Mouse (Mus musculus) cerebellum, postnatal 10 days (tissue): ENCODE data around the gene Ntng1.
A peak's percentile ranks its signal among the peaks of the same experiment; 100 is the strongest.

Source experiments
- DNase-seq, 2 experiments: peaks; one replicate each; pipeline ENCODE4 v3.0.0; 2021; ENCODE audit warnings: mixed read lengths in 2 of 2

The Ntng1 gene

DNA sequence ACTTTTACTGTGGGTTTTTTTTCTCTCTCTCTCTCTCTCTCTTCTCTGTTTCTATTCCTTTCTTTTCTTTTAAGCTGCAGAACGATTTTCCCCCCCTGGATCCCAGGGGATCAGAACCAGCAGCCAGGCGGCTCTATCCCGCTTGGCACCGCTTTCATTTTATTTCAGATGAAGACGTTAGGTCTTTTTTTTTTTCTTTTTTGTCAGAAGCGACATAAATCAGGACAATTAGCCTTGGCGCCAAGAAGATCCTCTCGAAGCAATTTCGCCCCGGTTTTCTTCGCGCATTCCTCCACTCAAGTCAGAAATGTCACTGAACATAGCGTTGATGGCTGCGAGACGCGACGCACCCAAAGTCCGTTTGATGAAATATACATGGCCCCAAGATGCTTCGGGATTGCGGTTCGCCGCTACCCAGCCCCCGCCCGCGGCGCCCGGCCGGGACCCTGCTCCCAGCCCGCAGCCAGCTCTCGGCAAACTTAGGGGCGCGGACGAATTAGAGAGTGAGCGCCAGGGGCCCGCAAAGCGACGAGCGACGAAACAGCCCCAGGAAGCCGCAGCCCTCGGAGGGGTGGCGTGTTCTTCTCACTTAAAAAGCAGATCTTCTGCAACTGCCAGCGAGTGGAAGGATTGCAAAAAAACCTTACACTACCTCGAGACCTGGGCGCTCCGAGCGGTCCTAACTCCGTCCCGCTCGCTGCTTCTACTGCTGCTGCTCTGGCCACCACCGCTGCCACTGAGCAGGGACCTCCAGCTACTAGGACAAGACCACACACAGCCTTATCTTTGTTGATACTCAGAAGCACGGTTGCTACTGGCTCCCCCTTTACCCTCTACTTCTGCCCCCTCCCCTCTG is at the start of gene Ntng1:
Gene Ntng1, minus strand, starts transcription at position 806 of the 856 bp plus-strand sequence.
- peak; percentile 42 to 46 for DNase-seq

DNA sequence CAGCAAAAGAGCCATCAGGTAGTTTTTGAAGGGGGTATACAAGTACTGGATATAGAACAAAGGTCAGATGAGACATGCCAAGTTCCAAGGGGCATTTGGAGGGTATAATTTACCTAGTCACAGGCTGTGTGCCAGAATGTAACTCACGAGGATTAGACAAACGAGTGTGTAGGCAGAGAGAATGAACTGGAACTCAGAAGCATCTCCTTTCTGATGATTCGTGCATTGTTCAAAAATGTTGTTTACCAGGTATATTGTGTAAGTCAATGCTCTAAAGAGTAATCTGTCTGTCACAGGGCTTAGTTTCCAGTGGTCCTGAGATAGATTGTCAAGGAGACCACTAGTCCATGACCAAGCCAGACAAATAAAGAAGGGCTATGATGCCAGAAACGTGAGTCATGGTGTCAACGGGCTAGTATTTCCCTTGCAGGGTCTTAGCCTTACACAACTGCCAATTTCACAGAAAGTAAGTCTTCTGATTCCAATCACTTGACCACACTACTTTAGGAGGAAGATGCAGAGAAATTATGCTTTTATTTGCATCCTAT is 43.7 kb upstream of the Ntng1 start:
- DNase-seq: no peak

DNA sequence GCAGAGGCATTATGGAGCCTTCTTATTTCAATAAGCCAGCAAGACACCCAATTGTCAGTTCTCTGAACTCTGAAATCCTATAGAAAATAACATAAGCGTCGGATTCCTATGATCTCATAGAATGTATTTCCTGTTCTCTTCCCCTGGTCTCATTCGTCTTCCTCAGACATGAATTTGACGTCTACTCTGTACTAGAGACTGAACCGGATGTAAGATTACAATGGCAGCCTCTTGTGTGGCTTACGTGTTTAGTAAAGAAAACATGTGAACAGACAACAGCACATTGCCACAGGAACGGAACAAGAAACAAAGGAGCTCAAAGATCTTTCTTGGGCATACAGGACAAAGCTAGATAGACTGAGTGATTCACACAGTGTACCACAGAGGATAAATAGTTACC is 5.3 kb upstream of the Ntng1 start:
- no peak for DNase-seq

DNA sequence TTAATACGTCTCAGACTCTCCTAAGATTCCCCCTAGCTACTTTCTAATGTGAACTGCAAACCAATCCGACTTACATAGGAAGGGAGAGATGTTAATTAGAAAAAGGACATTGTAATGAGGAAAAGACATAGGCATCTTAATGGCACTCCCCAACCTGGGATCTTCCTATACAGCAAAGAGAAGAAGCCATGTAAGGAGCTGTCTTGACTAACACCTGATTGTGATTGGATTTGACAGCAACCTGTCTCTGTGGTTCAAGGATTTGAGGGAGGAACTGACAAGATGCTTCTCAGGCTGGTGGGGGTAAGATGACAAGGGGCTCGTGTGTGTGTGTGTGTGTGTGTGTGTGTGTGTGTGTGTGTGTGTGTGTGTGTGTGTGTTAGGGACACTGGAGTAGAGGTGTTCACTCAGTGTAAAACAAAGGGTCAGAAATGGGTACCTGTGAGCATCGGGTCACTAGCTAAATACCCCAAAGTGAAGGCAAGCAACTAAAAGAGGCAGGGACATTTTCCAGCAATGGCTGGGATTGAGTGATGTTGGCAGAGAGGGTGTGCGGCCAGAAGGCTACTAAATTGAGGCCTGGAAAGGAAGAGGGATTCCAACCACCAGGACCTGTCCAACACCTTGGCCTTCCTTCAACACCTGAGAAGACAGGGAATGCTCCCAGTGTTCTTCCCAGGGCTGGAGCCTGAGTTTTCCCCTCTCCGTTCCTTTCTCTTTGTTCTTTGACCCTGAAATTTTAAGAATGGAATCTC is 667 bp upstream of the Ntng1 start:
- peak; percentile 59 to 62 for DNase-seq

DNA sequence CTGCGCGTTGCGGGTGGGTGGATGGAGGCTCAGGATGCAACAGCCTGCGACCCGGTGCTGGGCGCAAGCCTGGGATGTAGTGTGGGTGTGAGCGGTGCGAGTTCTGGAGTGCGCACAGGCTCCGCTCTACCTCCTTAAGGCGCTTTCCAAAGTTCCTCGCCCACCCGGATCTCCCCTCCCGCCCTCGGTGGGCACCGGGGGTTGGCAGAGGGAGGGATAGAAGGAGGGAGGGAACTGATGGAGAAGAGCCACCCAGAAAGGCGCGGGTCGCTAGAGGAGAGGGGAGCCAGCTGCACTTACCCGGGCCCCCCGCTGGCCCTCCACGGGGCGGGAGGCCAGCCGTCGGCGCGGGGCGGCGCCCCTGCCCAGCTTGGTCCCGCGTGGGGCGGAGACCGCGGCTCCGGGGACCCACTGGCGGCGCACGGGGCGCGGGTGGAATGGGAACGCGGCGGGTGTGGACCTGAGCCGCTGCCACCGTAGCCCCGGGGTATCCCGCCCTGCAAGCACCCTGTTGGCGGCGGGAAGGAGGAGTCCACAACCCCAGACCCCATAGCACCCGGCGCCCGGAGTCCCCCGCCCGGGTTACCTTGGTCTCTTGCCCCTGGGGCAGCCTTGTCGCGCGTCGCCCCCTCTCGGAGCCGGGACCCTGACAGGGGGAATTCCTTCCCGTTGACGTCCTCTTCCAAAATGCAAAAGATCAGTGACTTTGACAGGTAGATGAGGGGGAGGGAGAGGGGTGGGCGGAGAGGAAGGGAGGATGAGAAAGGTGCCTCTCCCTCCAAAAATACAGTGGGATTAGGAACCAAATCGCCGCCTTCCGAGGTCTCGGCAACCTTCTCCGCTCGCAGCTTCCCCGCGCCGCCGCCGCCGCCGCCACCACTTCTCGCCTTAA is 1.3 kb downstream of the Ntng1 start:
- peak; percentile 39 to 56 for DNase-seq

DNA sequence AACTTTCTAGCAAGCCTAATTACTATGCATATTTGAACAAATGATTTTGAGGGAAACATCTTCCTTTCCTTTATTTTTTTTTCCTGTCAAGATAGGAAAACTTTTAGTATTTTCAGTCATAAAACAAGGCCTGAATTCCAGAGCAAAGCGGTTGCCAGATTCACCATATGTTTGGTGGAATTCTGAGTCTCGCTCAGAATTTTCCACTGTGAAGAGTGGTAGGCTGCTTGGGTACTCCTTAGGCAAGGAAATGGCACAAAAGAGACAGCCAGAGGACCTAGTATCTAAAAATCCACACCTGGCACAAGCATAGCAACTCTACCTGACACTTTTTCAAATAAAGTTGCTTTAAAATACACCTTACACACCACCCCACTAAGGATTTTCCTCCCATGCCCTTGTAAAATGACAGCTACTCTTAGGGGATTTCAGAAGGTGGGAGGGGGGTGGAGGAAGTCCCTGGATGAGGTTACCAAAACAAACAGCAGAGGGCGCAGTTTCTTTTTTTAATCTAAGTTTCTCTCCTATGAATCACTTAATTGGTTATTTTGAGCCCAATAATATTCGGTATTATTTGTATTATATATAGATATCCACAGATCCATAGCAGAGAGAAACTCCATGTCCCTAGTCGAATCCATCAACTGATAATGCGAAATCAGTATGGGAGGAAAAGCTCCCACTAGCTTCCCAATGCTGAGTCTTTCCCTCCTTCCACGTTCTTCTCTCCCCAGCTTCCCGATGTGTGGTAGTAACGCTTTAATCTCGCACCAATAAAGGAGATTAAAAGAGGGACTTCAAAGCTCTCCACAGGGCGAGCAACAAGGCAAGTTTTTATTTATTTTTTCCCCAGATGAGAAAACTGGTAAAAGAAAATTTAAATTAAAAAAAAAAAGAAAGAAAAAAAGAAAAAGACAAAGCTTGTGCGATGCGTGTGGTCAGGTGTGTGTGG is 2.2 kb downstream of the Ntng1 start:
- DNase-seq: peak; percentile 84 to 91

DNA sequence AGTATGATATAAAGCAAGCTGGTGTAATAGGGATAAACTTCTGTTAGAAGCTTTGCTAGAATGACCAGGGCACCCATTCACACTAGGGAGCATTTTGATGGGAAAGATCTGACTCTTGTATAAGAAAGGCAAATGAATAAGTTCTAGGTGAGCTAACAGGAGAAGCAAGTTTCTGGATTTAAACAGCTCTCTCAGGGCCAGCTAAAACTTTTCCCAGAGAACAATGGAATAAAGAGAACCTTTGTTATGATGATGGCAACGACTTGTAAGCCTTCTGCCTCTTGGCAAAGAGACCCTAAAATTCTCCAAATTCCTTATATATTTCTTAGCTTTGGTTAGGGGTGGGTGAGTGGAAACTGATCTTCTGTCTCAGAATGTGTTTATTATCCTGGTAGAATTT is 7.7 kb downstream of the Ntng1 start:
- DNase-seq: no peak

DNA sequence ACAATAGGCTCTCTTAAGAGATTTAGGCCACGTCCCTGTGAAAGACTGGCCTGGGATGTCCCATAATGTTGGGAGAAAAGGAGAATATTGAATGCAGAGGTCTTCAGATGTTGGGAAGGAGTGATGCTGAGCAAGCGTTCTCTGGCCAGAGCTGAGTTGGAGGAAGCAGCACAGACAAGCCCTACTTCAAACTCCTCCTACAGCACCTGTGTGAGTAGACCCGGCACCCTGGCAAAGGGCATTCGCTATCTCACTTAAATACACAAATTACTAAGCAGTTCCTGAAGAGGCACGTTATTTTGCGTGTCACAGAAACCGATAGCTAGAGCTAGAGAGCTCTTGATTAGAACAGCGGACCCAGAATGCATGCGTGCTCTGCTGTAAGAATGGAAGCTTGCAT is 10.7 kb downstream of the Ntng1 start:
- DNase-seq: no peak

DNA sequence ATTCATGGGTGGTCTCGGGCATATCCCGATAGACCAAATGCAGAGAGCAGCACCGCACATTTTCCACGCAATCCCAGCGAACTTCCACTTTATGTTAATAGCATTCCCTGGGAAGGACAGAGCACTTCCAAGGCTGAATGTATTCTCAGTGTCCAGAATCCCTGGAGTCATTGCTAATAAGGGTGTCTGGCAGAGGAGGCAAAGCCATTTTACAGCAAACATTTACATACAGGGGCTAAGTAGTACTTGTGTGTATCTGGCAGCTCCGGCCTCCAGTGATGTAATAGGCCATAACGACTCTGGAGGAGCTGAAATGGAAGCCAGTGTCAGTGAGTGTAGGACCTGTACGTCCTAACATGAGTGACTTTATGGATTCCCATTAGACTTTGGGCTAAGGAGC is 11.5 kb downstream of the Ntng1 start:
- no peak for DNase-seq

DNA sequence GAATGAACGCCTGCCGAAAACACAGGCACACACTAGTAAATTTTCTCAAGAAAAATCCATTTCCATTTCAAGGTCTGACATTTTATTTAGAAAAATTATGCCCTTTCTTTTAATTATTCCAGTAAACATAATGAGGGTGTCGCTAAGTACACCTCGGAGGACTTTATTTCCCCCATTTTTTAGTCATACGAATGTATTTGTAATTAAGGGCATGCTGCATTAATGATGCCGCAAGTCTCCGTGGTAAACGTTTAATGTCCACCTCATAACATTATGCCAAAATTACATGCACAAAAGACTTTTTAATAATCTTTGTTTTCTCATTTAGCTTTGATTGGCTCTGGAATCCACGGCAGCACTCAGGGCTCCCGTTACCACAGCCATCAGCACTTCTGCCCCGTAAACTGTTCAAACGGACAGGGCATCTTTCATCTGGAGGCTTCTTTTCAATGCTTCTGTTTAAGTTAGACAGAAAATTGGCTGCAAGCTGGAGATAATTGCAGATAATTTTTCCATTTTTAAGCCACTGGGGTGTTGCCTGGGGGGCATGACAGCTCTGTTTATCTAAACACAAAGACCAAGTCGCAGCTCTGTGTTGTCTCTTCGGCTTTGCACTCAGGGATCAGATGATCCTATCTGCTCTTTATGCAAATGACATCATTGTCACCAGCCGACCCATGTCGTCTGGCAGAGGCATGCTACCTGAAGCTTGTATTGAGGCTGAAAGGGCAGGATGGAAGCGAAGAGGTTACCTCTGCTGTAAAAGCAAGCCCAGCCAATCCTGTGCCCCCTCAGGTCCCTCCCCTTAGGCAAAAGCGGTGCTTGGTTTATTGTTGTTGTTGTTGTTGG is 12.5 kb downstream of the Ntng1 start:
- DNase-seq: peak; percentile 21 to 27

DNA sequence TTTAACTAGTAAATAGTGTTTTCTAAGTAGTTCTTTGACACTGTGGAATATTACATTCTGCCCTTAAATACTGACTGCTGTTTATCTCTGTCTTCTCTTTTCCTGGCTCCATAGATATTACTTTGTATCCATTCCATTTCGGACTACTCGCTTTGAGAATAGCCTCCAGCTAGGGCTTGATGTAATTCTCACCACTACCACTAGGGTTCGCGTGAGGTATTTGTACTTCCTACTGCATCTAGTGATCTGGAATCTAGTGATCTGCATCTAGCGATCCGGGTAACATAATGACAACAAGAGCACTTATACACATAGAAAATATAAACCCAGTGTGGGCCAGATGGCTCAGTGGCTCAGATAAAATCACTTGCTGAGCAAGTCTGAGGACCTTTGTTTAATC is 14.2 kb downstream of the Ntng1 start:
- DNase-seq: peak; percentile 17 to 45

DNA sequence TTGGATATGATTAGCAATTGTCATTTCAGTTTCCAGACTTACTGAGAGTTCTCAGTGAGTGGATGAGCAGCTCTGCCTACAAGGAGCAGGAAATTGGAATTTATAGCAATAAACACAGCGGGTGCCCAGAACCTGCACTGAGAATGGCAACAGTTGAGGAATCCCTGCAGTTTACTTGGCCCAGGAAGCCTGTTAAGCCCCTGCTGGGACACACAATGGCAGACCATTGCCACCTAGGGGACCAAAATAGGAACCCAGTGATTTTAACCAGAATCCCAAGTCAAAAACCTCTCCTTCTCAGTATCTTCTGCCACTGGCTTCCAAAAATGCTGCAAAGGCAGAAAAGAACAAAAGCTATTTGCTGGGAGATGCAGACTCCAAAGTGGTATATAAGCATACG is 37.8 kb downstream of the Ntng1 start:
- peak; percentile 13 to 40 for DNase-seq

DNA sequence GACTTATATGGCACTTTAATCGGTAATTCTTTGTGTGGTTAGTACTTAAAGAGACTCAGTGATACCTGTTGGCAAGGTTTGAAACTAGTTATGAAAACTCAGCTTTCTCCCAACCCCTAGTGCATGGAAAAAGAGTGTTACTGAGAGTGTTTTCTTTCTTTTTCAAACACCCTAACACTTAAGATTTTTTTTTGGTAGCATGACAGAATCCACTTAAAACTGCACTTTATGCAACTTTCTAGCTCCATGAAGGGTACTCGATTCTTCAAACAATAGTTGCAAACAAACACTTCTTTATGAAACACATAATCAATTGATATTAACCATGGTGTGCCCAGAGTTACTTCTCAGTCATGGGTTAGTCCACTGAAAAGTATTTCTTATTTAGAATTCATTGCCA is 49.4 kb downstream of the Ntng1 start:
- no peak for DNase-seq

DNA sequence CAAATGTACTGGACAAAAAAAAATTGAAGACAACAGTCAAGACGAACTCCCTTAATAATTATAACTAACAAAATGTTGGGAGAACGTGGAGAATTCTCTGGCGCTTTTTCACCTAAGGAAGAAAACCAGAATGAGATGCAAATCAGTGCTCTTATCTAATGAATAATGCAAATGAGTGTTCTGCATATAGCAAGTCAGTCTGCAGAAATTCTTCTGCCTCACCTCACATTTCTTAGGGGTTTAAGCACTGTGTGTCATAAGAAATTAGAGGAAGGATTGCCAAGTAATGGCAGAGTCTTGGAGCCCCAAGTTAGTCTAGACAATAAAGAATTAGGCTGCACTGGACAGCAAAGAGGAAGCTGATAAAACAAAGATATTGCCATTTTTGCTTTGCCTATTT is 49.8 kb downstream of the Ntng1 start:
- DNase-seq: no peak

DNA sequence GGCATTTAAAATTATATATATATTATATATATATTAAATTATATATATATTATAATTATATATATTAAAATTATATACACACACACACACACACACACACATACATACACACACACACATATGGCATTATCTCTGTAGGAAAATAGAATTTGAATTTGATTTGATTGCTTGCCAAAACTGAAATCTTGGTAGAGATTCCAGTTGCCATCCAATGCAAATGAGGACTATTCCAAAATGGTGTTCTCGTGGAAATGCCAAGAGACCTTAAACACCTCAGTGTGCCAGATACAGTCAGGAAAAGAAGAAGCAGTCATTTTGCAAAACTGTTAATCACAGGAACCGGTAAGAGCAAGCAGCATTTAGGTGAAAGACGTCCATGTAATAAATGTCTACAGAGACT is 51.3 kb downstream of the Ntng1 start:
- DNase-seq: no peak

DNA sequence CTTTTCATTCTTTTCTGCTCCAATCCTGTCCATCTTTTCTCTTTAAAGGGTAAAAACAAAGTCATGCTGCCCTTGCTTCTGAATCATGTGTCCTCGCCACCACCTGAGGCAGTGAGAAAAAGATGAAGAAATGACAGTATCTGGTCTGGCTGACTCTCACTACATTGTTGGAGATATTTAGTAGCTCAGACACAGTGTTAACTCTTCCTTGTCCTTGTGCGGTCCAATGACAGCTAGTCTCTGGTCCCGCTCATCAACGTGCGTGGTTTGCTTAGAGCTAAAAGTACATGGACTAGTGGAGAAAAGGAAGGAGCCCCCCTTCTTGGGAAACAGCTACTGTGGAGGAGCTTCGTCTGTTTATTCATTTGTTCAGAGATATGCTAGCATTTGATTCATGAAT is 56.6 kb downstream of the Ntng1 start:
- DNase-seq: no peak

DNA sequence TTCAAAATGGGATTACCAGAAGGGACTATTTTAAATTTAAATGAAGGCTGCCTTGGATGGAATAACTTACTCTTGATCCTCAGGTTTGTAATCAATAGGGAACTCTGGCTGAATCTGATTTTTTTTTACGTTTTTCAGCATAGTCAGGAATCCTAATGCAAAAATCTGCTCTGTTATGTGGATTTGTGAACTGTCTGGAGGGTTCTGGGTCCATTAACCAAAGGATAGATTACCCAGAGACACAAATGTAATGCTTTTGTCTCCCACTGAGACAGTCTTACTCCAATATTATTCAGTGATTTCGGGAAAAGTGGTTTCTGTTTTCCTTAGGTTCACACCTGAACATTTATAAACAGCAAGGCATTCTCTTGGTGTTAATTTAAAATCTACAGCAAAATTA is 58.5 kb downstream of the Ntng1 start:
- DNase-seq: no peak

DNA sequence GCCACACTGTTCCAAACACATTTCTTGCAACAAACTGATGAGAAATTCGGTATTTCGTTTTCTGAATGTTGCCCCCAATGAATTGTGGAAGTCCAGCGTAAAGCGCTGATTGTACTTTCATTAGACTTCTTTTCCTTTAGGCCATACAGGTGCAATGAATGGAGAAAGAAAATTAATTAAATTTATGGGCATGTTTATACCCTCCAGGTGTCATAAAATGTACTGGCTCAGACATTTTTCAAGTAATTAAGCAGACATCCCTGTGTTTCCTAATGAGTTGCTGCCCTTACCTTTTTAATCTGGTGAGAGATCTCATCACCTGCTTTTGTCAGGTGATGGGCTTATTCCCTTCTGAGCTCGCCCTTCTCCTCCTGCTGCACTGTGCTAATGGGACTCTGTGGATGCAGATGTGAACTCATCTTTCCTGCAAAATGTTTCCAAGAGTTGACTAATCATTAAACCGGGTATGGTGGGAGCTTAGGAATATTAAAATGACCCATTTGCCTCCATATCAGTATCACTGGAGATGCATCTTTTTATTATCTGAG is 79.0 kb downstream of the Ntng1 start:
- no peak for DNase-seq

DNA sequence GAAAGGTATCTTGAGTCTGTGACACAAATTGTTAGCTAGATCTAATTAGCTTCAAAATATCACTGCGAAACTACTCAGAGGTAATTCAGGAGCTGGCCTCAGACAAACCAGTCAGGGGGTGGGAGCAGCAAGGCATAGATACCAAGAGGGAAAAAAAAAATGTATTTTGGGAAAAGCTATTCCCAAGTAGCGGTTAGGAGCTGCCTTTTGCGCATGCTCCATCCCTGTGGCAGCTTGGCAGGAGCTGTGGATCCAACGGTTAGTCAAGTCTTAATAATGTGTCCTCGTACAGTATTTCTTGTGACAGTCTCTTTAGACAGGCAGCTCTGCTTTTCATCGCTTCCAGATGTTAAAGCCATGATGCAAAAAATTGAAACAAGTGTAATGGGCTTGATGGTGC is 87.9 kb downstream of the Ntng1 start:
- DNase-seq: peak; percentile 8 to 9

DNA sequence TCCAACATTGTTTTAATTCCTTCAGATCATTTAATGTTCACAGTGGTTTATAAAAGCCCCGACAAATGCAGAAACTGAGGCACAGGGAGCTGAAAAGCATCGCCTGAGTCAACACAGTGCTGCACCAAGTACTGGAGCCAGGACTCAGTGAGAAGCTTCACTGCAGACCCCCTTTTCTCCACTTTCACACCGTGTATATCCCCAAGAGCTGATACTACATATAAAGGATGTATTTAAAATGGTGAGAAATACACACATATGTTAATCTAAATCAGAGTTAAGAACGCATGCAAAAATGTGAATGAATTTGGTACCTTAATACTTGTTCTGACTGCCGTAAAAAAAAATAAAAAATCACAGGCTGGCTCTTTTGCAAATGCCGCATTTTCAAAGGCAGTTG is 88.4 kb downstream of the Ntng1 start:
- DNase-seq: no peak
